Mouse (Mus musculus) cortical plate, adult 2 months (tissue): ENCODE data around the gene Lyz1.

Experiments used
- CTCF ChIP-seq: fragments of 200-500 bp; IDR thresholded peaks from 2 replicates; pipeline ENCODE4 v1.5.1; 2011; ENCODE audit warnings: mild to moderate bottlenecking, control low read depth, low read length; ENCODE audit not compliant: insufficient read depth; ENCODE audit errors: extremely low read depth
- POLR2A ChIP-seq: fragments of 200-500 bp; IDR thresholded peaks from 2 replicates; pipeline ENCODE4 v1.6.1; 2011; ENCODE audit warnings: mild to moderate bottlenecking, low read length, control low read depth; ENCODE audit not compliant: insufficient read depth; ENCODE audit errors: extremely low read depth

DNA sequence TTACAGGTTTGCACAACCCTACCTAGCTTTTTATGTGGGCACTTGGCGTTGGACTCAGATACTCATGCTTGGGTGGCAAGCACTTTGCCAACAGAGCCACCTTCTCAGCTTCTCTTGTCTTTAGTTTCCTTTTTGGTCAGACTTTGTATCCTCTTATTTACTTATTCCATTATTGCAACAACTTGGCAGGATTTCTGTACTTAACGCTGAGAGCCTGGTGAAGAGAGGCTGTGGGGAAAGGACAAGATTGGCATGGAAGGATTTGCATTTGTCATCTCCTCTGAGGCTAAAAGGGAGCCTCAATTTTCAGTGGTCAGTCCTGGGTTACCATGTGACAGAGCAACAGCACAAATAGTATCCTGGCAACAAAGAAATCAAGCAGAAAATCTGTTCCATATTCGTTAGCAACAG, 27.9 kb upstream of the Lyz1 start:
- TF ChIP-seq POLR2A (no peak), CTCF (no peak)
